Mouse (Mus musculus) large intestine, adult 2 months (tissue): ENCODE measurements around the gene Stab1. TPM values are rescaled to one million over a fixed set of nuclear protein-coding genes. Genes with fewer than 3 reads are reported as not detected.

Experiments
- DNase-seq: peaks from one replicate; pipeline ENCODE4 v3.0.0-alpha.2; 2012; ENCODE audit warnings: low read depth, low spot score
- WGBS: fragments of 180-500 bp; shearing (Covaris S2); methylation state at CpG from one replicate; pipeline ENCODE4 v1.1.7; 2018; 5-methylcytosine and 5-hydroxymethylcytosine counted together
- polyA plus RNA-seq: library from polyadenylated mRNA; depleted of rRNA; stranded (reverse); fragments of >200 nt; gene quantifications from 2 replicates; pipeline ENCODE4 v1.2.3, GENCODE M21; 2012

Stab1 gene
- polyA plus RNA-seq, 1 experiment, result 39.2 TPM

GRCm38 (mm10) chr14:31195521-31195920 is 27.1 kb upstream of the Stab1 start:
- DNase-seq, result no peak
- 87% methylated on average over 4 of the region's 4 CpGs for WGBS

DNA sequence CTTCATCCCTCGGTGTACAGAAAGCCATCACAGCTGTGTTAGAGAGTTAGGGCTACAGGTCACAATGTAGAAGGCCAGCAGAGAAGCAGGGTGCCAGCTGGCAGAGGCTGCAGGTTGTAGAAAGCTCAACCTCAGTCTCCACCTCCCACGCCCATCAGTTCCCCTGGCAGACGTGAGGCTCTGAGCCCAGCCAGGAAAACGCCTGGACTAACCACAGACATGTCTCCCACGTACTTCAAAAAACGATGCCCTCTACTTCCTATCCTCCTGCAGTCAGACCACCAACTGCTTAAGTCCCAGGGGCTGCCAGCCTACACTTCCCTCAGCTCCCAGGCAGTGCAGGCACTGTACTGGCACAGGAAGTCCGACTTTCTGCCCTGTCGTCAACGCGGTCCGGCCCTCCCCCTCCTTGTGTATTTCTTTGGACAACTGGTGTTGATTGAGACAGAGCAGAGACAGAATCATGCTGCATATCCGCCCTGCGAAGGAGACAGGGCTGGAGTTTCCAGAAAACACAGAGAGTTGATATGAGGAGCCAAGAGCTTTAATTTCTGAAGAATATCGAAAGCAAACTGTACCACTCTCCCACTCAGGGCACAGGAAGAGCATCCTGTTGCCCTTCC is 26.6 kb upstream of the Stab1 start:
- no peak for DNase-seq

GRCm38 (mm10) chr14:31194441-31194840 is 26.0 kb upstream of the Stab1 start:
- no peak for DNase-seq
- WGBS, result 66% methylated on average over 2 of the region's 2 CpGs

More for the DNA sequence above, 26.6 kb upstream of the Stab1 start:
- WGBS, result 46% methylated on average over 14 of the region's 14 CpGs

DNA sequence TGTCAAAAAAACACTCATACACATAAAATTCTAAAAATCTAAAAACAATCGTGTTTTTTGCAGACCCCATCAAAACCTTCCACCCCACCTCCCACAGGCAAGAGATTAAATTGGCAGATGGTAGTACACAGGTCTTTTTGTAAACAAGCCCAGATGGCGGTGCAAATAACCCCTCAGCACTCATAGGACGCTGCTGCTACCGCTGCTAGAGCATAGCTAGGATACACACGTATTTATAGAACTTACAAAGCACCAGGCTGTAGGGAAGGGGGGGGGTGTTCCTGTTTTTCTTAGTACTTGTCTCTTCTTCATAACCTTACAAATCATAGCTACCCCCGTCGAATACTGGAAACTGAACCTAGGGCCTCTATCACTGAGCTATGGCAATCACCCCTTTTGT is 25.4 kb upstream of the Stab1 start:
- WGBS, result 73% methylated on average over 7 of the region's 7 CpGs
- DNase-seq, result no peak

DNA sequence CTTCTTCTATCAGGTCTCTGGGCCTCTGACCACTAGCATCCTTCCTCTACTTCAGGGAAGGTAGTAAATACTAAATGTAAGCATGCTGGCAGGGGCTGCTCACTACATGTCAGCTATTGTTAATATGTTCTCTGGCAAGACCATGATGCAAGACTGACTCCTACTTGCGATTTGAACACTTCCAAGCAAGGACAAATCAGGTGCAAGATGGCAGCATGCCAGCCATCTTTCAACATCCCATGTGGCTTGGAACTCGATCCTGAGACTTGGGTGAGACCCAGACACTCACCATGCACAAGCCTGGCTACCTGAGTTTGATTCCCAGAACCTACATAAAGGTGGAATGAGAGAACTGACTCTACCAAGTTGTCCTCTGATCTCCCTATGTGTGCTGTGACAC is 23.5 kb upstream of the Stab1 start:
- DNase-seq, result no peak
- WGBS, result 47% methylated on average over 2 of the region's 2 CpGs

DNA sequence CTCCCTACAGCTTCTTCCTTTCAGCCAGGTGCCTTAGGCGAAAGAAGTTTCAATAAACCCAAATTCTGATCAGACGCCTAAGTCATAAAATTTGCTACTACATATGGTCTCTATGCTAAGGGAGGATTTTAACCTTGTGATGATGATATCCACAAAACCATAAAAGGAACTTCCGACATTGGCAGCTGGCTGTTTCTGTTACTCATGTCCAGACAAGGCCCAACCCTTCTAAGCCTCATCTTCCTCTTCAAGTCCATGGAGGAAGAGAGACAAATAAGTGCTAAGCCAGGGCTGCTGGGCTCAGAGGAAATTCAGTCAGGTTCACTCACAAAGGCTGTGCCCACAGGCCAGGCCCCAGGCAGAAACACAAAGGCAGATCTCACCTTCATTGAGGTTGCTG is 20.9 kb upstream of the Stab1 start:
- DNase-seq, result no peak
- WGBS, result 73% methylated on average over 3 of the region's 3 CpGs

DNA sequence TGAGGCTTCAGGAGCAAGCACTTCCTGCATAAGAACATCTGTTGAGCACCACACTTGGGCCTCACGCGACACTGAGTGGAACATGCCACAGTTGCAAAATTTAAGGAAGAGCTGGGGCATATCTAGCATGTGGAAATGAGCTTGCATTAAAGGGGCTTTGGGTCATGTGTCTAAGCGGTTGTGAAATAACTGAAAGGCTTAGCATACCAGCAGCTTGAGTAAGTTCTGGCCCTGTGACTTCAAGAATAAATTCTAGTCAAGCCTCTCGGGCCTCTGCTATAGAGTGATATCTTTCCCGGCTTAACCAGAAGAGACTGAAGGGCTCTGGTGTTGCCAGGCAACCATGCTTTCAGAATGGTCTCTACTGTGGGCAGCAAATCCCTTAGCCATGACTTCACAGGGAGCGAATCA is 20.3 kb upstream of the Stab1 start:
- 75% methylated on average over 6 of the region's 6 CpGs for WGBS
- no peak for DNase-seq

DNA sequence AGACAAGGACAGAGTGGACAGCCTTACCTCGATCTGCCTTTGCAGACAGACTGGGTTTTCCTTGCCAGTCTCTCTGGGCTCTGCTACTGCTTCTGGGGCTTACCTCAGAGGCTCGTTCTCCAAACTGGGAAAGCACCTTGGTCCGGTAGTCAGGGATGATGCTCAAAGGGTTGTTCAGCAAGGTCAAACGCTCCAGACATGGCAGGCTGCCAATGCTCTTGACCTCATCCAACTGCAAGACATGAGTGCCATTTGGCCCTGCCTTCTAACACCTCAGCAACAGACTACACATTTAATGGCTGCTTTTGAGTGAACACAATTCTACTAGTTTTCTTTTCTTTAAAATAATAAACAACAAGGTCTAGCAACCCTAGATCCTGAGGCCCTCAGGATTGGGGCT is 18.2 kb upstream of the Stab1 start:
- WGBS, result 47% methylated on average over 4 of the region's 4 CpGs
- no peak for DNase-seq

GRCm38 (mm10) chr14:31184195-31184594 is 15.8 kb upstream of the Stab1 start:
- DNase-seq, result no peak
- WGBS, result 94% methylated on average over 12 of the region's 12 CpGs

DNA sequence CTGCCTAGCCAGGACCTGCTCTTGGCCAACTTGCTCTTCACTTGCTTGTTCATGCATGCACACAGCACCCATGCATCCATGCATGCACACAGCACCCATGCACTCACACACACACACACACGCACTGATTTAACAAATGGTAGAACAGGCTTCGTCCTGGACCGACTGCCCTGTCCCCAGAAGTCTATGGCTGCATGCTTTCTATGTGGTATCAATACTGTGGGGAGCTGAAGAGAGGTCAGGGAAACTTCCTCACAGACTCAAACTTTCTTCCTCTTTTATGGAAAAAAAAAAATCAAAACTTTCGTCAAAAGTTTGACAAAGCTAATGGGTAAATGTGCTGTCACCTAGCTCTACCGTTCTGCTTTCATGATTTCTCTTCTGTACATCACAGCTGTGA is 15.1 kb upstream of the Stab1 start:
- DNase-seq, result no peak
- whole genome bisulfite sequencing, result 81% methylated on average over 5 of the region's 5 CpGs

DNA sequence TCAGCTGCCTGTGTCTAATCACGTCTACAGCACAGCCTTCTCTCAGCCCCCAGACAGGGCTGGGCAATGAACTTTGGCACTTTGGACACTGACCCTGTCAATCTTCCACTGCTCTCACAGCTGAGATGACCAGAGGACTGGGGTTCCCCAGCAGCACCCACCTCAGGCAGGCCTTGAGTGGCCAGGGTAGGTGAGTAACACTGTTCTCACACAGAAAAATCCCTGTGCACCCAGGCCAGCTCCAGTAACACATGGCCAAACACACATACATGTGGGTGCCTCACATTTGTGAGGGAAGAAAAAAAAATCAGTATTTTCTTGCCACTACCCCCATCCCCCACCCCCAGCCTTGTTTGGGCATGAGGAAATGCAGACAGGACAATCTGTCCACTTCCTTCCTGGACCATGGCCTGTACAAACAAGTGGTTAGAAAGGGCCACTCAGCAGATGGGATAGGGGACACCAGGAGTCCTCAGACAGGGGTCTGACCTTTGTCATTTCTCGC is 14.4 kb upstream of the Stab1 start:
- no peak for DNase-seq
- 52% methylated on average over 2 of the region's 2 CpGs for WGBS

DNA sequence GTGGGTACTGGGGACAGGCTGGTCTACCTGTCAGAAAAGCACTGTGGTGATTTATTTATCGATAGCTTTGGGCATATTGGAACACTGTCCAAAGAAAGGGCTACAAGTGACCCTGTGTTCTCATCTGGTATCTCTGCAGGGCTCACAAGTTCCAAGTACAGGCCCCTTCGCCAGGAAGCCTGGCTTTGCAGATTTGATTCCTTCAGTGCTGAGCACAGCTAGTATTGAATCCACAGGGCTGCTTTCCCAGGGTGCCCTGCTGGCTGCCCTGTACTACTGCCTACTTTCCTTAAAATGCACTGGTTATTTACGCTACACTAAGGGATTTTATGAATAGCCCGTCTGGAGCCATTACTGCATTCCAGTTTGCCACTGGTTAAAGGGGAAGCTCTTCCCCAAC is 13.1 kb upstream of the Stab1 start:
- no peak for DNase-seq
- 89% methylated on average over 4 of the region's 4 CpGs for WGBS

DNA sequence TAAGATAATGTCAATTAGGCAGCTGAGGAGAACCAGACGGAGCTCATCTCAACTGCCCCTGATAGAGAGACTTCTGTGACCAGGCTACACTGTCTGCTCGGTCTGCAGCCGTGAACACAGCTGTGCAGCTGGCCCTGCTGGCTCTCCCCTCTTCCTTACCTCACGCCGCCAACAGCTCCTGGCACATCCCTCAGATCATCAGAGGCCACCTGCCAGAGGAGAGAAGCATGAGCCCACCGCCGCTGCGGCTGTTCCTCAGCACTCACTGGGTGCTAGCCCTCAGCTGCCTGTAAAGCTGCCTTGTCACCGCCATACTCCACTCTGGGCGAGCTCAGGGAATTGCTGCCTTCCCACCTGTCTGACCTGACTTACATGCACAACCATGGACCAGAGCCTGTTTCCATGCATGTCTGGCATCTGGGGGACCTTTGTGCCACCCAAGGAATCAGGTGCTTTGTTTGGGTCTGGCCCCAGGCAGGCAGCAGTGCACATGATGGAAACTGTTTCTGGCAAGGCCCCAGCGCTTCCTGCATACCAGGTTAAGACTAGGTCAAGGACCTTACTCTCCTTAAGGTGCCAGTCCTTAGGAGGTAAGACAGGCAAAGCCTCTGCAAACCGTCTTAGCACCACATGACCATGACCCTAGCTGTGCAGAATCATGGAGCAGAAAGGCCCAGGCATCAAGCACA is 11.4 kb upstream of the Stab1 start:
- no peak for DNase-seq
- WGBS, result 95% methylated on average over 12 of the region's 12 CpGs

GRCm38 (mm10) chr14:31177715-31178114 is 9.3 kb upstream of the Stab1 start:
- WGBS, result 89% methylated on average over 5 of the region's 5 CpGs
- DNase-seq, result no peak

DNA sequence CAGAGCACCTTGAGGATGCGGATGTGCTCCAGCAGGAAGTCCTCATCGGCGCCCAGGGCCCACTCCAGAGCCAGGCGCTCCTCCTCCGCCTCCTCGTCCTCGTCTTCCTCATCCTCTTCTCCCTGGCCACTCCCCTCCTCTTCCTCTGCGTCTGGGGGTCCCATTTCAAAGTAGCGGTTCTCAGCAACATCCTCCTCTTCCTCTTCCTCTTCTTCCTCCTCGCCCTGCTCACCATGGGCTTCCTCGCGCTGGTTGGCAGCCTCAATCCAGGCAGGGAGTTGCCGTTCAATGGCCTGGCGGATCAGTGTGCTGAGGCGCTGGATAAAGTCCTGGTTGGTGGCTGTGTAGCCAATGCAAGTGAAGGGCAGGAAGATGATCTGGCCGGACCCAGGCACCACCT is 8.8 kb upstream of the Stab1 start:
- no peak for DNase-seq
- WGBS, result 86% methylated on average over 16 of the region's 16 CpGs

DNA sequence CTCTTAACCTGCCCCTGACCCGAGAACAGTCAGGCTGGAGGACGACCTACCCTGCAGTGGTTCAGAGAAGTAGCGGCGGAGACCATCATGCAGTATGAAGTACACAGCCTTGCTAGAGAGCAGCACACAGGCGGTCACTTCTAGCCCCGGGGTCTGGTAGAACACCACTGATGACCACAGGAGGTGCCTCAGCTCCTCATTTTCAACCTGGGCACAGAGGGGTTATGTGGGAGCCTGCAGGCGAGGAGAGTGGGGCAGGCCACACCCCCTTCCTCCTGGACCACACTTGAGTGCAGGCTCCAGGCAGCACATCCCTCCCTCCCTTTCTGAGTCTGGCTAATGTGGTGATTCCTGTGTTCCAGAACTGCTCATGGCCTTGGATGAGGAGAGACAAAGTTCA is 5.1 kb upstream of the Stab1 start:
- no peak for DNase-seq
- 83% methylated on average over 7 of the region's 7 CpGs for WGBS

DNA sequence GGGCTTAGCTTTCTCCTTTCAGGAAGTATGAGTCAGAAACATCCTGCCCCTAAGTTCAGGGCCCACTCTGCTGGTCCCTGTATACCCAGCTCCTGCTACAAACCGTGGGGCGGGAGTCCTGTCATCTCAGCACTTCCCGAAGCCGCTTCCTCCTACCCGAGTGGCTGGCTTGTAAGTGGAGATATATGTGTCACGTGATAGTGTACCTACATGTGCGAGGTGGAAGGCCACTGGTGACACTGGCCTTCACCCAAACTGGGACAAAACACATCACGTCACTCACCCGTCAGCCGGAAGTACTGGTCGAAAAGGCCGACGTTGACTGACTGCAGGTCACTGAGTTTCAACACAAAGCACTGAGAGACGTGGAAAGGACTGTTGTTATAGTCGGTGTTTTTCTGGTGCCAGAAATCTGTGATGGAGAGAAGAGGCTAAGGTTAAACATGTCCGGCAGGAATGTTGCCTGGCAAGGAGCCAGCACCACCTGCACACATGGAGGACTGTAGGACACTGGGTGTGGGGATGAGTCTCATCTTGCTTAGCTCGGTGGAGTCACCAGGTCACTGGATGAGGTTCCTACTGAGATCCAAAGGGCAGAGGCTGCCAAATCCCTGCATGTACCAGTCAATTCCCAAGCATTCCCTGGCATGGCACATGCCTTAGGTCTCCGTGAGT is 4.5 kb upstream of the Stab1 start:
- 73% methylated on average over 18 of the region's 18 CpGs for WGBS
- DNase-seq, result no peak

GRCm38 (mm10) chr14:31171821-31172220 is 3.4 kb upstream of the Stab1 start:
- no peak for DNase-seq
- 92% methylated on average over 15 of the region's 15 CpGs for WGBS

GRCm38 (mm10) chr14:31171386-31171785 is 2.9 kb upstream of the Stab1 start:
- no peak for DNase-seq
- WGBS, result 89% methylated on average over 11 of the region's 11 CpGs

DNA sequence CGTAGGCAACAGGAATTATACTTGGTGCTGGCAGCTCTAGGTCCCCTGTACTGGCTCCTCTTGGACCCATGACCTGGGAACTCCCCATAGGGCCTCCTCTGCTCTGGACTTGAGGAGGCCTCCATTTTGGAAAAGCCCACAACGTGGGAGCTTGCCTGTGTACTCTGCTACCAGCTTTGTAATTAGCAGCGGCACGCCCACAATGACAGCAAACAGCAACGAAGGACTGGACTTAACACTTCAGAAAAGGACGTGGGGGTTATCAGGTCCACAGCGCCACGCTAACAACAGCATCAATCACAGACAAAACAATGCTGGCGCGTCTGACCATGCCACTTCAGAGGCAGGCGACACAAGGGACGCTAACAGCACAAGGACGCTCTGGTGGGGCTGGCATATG is 2.5 kb upstream of the Stab1 start:
- 85% methylated on average over 13 of the region's 13 CpGs for WGBS
- DNase-seq, result no peak

GRCm38 (mm10) chr14:31169508-31169907 is 1.1 kb upstream of the Stab1 start:
- 65% methylated on average over 6 of the region's 6 CpGs for WGBS
- DNase-seq, result no peak
